Comparison of ENCODE assay signal across 35 mouse cellular contexts in genomic region chr19:8405011-8405410, GRCm38 (mm10). TPM values are rescaled to one million over a fixed set of nuclear protein-coding genes. Genes with fewer than 3 reads are reported as not detected.
"Had no signal": no experiment of that assay in that cellular context is flagged by ENCODE, and none has a peak within 500 bp of the region (broad histone marks: within the 10 kb centered on the region; RNA-seq: fewer than 3 reads in every experiment).

Gene Slc22a30, minus strand, starts transcription at chr19:8405111.

RNA-seq across cellular contexts. Expression of gene Slc22a30, which starts in this region (rescaled TPM):
- total RNA-seq: left cerebral cortex, adult 8-10 months; left cerebral cortex, postnatal 10 days; left cerebral cortex, postnatal 14 days; left cerebral cortex, postnatal 25 days; left cerebral cortex, postnatal 36 days; left cerebral cortex, postnatal 4 days; megakaryocyte progenitor cell, adult 5-6 weeks; megakaryocyte, adult 5-6 weeks; megakaryocyte-erythroid progenitor cell, adult 5-6 weeks; midbrain, postnatal 0 days; monocyte, adult 5-6 weeks had no signal
- polyA plus RNA-seq: limb, embryonic 10.5 days; limb, embryonic 11.5 days; limb, embryonic 12.5 days; limb, embryonic 13.5 days; limb, embryonic 15.5 days; liver, embryonic 11.5 days; liver, embryonic 12.5 days; liver, embryonic 13.5 days; liver, embryonic 14.5 days; liver, embryonic 15.5 days; liver, embryonic 16.5 days; lung, embryonic 14.5 days; lung, embryonic 16.5 days; lung, postnatal 0 days; macrophage; midbrain, embryonic 10.5 days; midbrain, embryonic 11.5 days; midbrain, embryonic 12.5 days; midbrain, embryonic 13.5 days; midbrain, embryonic 15.5 days; midbrain, embryonic 16.5 days; myocyte; neural tube, embryonic 11.5 days; neural tube, embryonic 12.5 days had no signal
